Mouse (Mus musculus): ENCODE results near the gene Timm23.

GRCm38 (mm10) chr14:32154758-32155157 is 46.9 kb downstream of the Timm23 start:
- TF ChIP-seq CTCF (IDR thresholded peaks at IDR 0.05; ENCODE audit: low read depth, low read length), result no peak
- no peak for TF ChIP-seq POLR2A (IDR thresholded peaks at IDR 0.05; ENCODE audit: borderline replicate concordance, low read depth, low read length)
